In genomic region chr1:75142301-75143261, GRCm38 (mm10) we compare ENCODE assay signal across 8 mouse cellular contexts. TPM values are rescaled to one million over a fixed set of nuclear protein-coding genes. Genes with fewer than 3 reads are reported as not detected.
A peak's percentile ranks its signal among the peaks of the same experiment; 100 is the strongest.
DNase-seq lines count a peak whose midpoint lies in the region; ATAC-seq and TF ChIP-seq lines count a peak whose summit lies in the region.

Cnppd1 (minus strand) TSS chr1:75142711.
Retreg2 (plus strand) TSS chr1:75142778.

- peaks cover 49% of the 10 kb centered on the region for H3K36me3 ChIP-seq in E14TG2a.4 (ENCODE audit: insufficient read depth, low read length)
- peaks cover 55% of the 10 kb centered on the region for H3K36me3 ChIP-seq in forebrain, embryonic 13.5 days (ENCODE audit: poor library complexity, severe bottlenecking)
- H3K36me3 ChIP-seq in liver, postnatal 0 days (replicated peaks; ENCODE audit: insufficient read depth, low read length) = peaks cover 60% of the 10 kb centered on the region
- peaks cover 36% of the 10 kb centered on the region for H3K36me3 ChIP-seq in neural tube, embryonic 14.5 days (ENCODE audit: control insufficient read depth, insufficient read depth, low read length)

- peak within 1 kb of the TSS; percentile 99 for H3K4me2 ChIP-seq in forebrain, embryonic 13.5 days
- peak within 1 kb of the TSS; percentile 96 for H3K4me2 ChIP-seq in liver, postnatal 0 days (ENCODE audit: low read depth, low read length)
- peak within 1 kb of the TSS; percentile 97 for H3K4me2 ChIP-seq in neural tube, embryonic 14.5 days (ENCODE audit: low read depth, low read length)

- H3K4me1 ChIP-seq in E14TG2a.4 (replicated peaks; ENCODE audit: low read depth, low read length) = peaks cover 26% of the 10 kb centered on the region
- H3K4me1 ChIP-seq in forebrain, embryonic 13.5 days = peaks cover 36% of the 10 kb centered on the region
- H3K4me1 ChIP-seq in liver, postnatal 0 days (ENCODE audit: insufficient read depth) = peaks cover 49% of the 10 kb centered on the region
- peaks cover 17% of the 10 kb centered on the region for H3K4me1 ChIP-seq in neural tube, embryonic 14.5 days (ENCODE audit: control insufficient read depth, insufficient read depth, low read length)

- peak; percentile 49; the same call in 1 of the 2 replicates for TF ChIP-seq EP300 in liver, postnatal 0 days (IDR thresholded peaks at IDR 0.05; ENCODE audit: low read depth)

- H3K27ac ChIP-seq in forebrain, embryonic 13.5 days = peak within 1 kb of the TSS; percentile 97
- peak within 1 kb of the TSS; percentile 99 for H3K27ac ChIP-seq in liver, postnatal 0 days (ENCODE audit: low read depth)
- H3K27ac ChIP-seq in neural tube, embryonic 14.5 days (ENCODE audit: low read depth, low read length) = peak within 1 kb of the TSS; percentile 98

- DNase-seq in c-Kit-positive CD71-positive TER-119-positive erythroid progenitor cells, embryonic 14.5 days (ENCODE audit: low spot score) = peak; percentile 95
- peak; percentile 97 to 98 for DNase-seq in heart, postnatal 10 days
- peak; percentile 82 for DNase-seq in large intestine, adult 2 months (ENCODE audit: low read depth, low spot score)
- peak; percentile 98 for DNase-seq in liver, postnatal 0 days
- DNase-seq in testis, postnatal 10 days (ENCODE audit: low spot score) = peak; percentile 97

- peak; percentile 90 for ATAC-seq in forebrain, embryonic 13.5 days
- peak; percentile 82 for ATAC-seq in liver, postnatal 0 days
- peak; percentile 87 for ATAC-seq in neural tube, embryonic 14.5 days (ENCODE audit: low read depth)

- peak within 1 kb of the TSS; percentile 85 for H3K4me3 ChIP-seq in E14TG2a.4 (replicated peaks; ENCODE audit: low read length)
- H3K4me3 ChIP-seq in forebrain, embryonic 13.5 days = peak within 1 kb of the TSS; percentile 87
- H3K4me3 ChIP-seq in liver, postnatal 0 days (ENCODE audit: low read depth, low read length) = peak within 1 kb of the TSS; percentile 76
- peak within 1 kb of the TSS; percentile 91 for H3K4me3 ChIP-seq in neural tube, embryonic 14.5 days (ENCODE audit: low read depth, low read length)

- peak within 1 kb of the TSS; percentile 94 for H3K9ac ChIP-seq in forebrain, embryonic 13.5 days
- H3K9ac ChIP-seq in liver, postnatal 0 days (replicated peaks) = peak within 1 kb of the TSS; percentile 96
- peak within 1 kb of the TSS; percentile 93 for H3K9ac ChIP-seq in neural tube, embryonic 14.5 days (replicated peaks; ENCODE audit: low read depth, low read length)

- TF ChIP-seq CTCF in E14TG2a.4 (conservative IDR thresholded peaks at IDR 0.05; ENCODE audit: low read length) = no peak
- peak; percentile 79 for TF ChIP-seq CTCF in liver, postnatal 0 days (IDR thresholded peaks at IDR 0.05; ENCODE audit: low read depth)

- intact Hi-C loops in heart, postnatal 10 days (cut with DNase I) = loop anchor here (2.0 kb wide), 1 partner anchor 26 kb away; the partner anchor contains the start of gene Zfand2b

- WGBS in forebrain, embryonic 13.5 days = under 1% methylated on average over 70 of the region's 91 CpGs
- under 1% methylated on average over 91 of the region's 91 CpGs for WGBS in large intestine, adult 2 months
- WGBS in liver, postnatal 0 days (ENCODE audit: insufficient replicate concordance) = 1% methylated on average over 82 of the region's 91 CpGs
- WGBS in neural tube, embryonic 14.5 days = under 1% methylated on average over 78 of the region's 91 CpGs

- H3K27me3 ChIP-seq in E14TG2a.4 (ENCODE audit: insufficient read depth, low read length) = peaks cover 48% of the 10 kb centered on the region
- H3K27me3 ChIP-seq in forebrain, embryonic 13.5 days = no peaks in the 10 kb centered on the region
- H3K27me3 ChIP-seq in liver, postnatal 0 days (ENCODE audit: insufficient read depth, low read length) = no peaks in the 10 kb centered on the region
- H3K27me3 ChIP-seq in neural tube, embryonic 14.5 days (ENCODE audit: control insufficient read depth, insufficient read depth, low read length) = no peaks in the 10 kb centered on the region; the same call in 1 of the 2 replicates

- H3K9me3 ChIP-seq in E14TG2a.4 (ENCODE audit: low read length) = no peaks in the 10 kb centered on the region
- no peaks in the 10 kb centered on the region for H3K9me3 ChIP-seq in forebrain, embryonic 13.5 days (replicated peaks)
- no peaks in the 10 kb centered on the region for H3K9me3 ChIP-seq in liver, postnatal 0 days (ENCODE audit: low read length)
- no peaks in the 10 kb centered on the region for H3K9me3 ChIP-seq in neural tube, embryonic 14.5 days (ENCODE audit: control insufficient read depth, low read length)

RNA-seq across cellular contexts. Expression of gene Cnppd1, which starts in this region (rescaled TPM):
- polyA plus RNA-seq in forebrain, embryonic 13.5 days (2015; fragmentation: Nextera tagmentation; extraction: Ambion mirVana) = 47.1 and 52.8 TPM in 2 replicates
- total RNA-seq in heart, postnatal 10 days (2021) = 10 to 100 TPM; 31.4 to 34.9 TPM
- 45.8 and 53.7 TPM in 2 replicates for polyA plus RNA-seq in large intestine, adult 2 months (2012; rRNA removed)
- 43.8 and 47.4 TPM in 2 replicates for polyA plus RNA-seq in liver, postnatal 0 days (2015; fragmentation: Nextera tagmentation; extraction: Ambion mirVana)
- 44.4 and 47.6 TPM in 2 replicates for polyA plus RNA-seq in neural tube, embryonic 14.5 days (2014; fragmentation: Nextera tagmentation; extraction: Ambion mirVana)

RNA-seq across cellular contexts. Expression of gene Retreg2, which starts in this region (rescaled TPM):
- 71.8 and 75.1 TPM in 2 replicates for polyA plus RNA-seq in forebrain, embryonic 13.5 days (2015; fragmentation: Nextera tagmentation; extraction: Ambion mirVana)
- total RNA-seq in heart, postnatal 10 days (2021) = 10 to 100 TPM; 29.2 to 33.2 TPM
- 79.0 and 93.9 TPM in 2 replicates for polyA plus RNA-seq in large intestine, adult 2 months (2012; rRNA removed)
- polyA plus RNA-seq in liver, postnatal 0 days (2015; fragmentation: Nextera tagmentation; extraction: Ambion mirVana) = 51.2 and 54.9 TPM in 2 replicates
- 146 and 152 TPM in 2 replicates for polyA plus RNA-seq in neural tube, embryonic 14.5 days (2014; fragmentation: Nextera tagmentation; extraction: Ambion mirVana)

Comparison
In these comparisons a context has a peak if more than half of its experiments do, and no peak if none do; other contexts are left out.
1. Peak in every context shown above with its lines: DNase-seq, ATAC-seq, H3K4me3 ChIP-seq and H3K27ac ChIP-seq.